Mouse (Mus musculus): ENCODE results near the gene Mpp1. TPM values are rescaled to one million over a fixed set of nuclear protein-coding genes. Genes with fewer than 3 reads are reported as not detected.

Mpp1 gene
- total RNA-seq (2023) = 37.8 TPM

DNA sequence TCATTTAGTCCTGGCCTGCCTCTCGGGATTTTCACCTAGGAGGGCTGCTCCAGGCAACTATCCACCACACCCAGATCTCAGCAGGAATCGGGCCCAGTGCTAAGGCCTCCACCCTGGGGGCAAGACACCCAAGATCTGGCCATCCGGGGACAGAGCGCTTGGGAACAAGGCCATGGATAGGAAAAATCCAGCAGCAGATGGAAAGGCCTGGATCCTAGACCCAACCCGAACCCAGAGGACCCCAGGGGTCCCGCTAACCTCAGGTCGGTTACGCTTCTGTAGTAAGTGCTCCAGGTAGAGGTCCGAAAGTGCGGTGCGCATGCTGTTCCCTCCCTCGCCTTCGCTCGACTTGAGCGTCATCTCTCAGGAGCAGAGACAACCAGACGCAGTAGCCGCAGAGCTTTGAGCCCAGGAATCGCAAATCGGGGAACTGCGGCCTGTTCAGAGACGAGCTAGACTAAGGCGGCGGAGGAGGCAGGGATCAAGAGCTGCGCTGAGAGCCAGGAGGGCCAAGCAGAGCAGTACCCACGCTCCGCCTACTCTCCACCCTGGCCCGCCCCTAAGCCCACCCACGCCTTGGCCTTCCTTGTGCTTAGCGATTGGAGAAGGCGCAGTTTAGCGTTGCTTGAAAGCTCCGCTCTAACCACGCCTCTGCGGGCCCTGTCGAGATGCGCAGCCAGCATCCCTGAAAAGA, at the start of gene Mpp1:
Mpp1 (minus strand) TSS at position 550 of the 694 bp plus-strand sequence.

GRCm38 (mm10) chrX:75163670-75164069, 32.9 kb upstream of the Mpp1 start, which contains the start of gene Smim9:
Gene Smim9, minus strand, starts transcription at chrX:75163770.

DNA sequence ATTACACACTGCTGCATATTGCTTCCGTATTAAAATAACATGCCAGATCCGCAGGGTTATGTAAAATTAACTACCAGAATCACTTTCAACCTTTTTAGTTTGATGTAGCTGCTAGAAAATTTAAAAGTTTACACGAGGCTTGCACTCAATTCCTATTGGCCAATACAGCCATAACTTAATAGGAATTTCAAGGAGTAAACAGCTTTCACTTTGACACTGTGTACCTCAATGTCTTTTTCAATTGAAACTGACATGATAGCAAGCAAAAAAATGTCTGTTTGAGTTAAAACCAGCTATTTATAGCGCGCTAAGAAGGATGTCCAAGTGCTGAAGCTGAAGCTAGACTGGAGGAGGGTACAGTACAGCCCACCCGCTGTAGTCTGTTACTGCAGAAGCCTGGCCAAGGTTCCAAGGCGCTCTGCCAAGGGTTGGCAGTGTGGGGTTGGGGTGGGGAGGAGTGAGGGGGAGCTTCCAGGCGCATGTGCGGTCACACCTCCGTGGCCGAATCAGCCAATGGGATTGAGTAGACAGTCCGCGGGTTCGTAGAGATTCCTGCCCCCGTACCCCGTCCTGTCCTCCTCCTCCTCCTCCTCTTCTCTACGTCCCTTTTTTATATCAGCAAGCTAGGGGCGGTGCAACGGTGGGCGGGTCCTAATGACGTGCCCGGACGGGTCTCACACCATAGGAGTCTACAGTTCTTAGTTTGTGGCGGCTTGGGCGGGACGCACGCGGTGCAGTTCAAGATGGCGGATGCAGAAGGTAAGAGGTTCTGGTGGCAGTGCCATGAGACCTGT, 35.2 kb downstream of the Mpp1 start, which contains the start of gene Dkc1:
Dkc1 (plus strand) TSS at position 486 of the 794 bp plus-strand sequence.

GRCm38 (mm10) chrX:75084774-75085508, 45.9 kb downstream of the Mpp1 start, which contains the start of gene Gab3:
Gene Gab3, minus strand, starts transcription at chrX:75085458.

Other genes starting within 250 kb of the Mpp1 start
- gene Gab3, start 45.6 kb downstream of the Mpp1 start, total RNA-seq (2023) = 19.0 TPM
- 67.8 TPM for gene Dkc1, start 35.2 kb downstream of the Mpp1 start, total RNA-seq (2023)
- not detected for gene Smim9, start 32.8 kb upstream of the Mpp1 start, total RNA-seq (2023)